Mouse (Mus musculus): ENCODE results near the gene Mtmr14.

Mtmr14 gene

GRCm38 (mm10) chr6:113237542-113238270, at the start of gene Mtmr14:
Gene Mtmr14, plus strand, starts transcription at chr6:113237843.
- peak; percentile 99 to 100 for DNase-seq

GRCm38 (mm10) chr6:113193765-113194460, 43.7 kb upstream of the Mtmr14 start:
- peak; percentile 44 to 56 for DNase-seq

GRCm38 (mm10) chr6:113194517-113194840, 43.2 kb upstream of the Mtmr14 start:
- DNase-seq = no peak

DNA sequence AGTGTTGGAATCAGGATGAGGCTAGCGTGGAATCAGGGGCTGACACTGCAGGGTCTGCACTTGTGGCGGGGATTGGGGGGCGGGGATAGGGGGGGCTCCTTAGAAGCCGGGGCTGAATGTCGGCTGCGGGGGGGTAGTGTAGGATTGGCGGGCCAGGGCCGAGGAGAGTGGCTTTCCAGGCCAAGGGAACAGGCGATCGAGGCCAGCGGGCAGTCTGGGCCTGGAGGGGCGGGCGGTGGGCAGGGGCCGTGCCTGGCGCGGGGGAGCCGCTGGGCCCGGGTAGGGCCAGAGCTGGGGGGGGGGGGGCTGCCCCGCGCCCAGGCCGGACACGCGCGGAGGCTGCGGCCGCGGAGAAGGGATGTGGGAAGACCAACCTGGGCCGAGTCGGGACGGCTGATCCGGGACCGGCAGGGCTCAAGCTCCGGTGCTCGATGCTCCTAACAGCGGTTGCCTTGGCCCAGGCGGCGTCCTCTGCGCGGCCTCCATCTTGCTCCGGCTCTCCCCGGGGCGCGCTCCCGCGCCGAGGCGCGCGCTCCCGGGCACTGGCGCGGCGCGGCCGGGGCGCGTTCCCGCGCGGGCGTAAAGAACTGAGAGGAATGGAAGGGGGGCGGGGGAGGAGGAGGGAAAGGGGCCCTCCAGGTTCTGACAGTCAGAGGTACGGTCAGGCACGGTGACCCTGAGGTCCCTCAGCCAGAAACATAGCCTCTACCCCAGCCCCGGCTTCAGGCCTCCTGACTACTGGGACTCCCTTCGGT, 42.6 kb upstream of the Mtmr14 start, which contains the start of gene Lhfpl4:
TSS of gene Lhfpl4 (minus strand) at position 544 of the 755 bp plus-strand sequence.
- DNase-seq = no peak

DNA sequence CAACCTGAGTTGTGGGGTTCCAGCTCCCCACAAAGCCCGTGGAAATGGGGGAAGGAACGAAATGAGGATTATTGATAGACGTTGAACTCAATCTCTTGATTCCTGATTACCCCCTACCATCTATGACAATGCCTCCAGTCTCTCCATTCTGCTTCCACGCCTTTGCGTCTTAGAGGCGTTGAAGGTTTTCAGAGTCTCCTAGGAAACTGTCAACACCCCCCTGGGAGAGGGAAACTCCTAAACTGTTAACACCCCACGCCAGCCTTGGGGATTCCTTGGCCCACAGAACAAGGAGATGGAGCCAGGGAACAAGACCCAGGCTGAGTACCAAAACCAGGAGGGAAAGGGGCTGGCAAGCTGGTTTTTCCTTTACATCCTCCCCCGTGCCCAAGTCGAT, 42.0 kb upstream of the Mtmr14 start:
- no peak for DNase-seq

DNA sequence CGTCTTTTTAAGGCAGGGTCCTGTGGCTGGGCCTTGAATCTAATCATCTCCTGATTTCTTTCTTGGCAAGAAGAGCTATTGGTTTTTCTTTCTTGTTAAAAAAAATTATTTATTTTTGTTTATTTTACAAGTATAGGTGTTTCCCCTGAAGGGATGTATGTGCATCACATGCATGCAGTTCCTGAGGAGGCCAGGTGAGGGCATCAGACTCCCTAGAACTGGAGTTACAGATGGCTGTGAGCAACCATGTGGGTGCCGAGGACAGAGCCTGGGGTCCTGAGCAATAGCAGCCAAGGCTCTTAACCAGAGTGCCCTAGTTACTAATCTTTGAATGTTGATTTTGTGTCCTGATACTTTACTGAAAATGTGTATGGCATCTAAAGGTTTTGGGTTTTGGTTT, 21.4 kb upstream of the Mtmr14 start:
- DNase-seq = no peak

DNA sequence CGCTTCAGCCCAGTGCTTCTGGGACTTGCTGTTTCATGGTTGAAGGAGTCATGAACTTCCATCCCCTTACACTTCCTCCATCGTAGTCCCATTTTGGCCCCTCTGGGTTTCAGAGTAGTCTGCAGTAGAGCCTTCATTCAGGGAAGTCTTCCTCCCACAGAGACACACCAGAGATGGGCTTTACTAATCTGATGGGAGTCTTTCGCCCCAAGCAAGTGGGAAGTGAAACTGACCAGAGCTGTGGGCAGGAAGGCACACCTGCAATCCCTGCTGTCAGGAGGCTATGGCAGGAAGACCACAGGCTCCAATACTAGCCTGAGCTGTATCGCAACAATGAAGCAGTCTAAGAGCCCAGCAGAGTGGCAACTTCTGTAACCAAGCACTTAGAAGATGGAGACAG, 11.8 kb upstream of the Mtmr14 start:
- DNase-seq = no peak

- DNase-seq = no peak
Measured at GRCm38 (mm10) chr6:113226705-113227104, 10.9 kb upstream of the Mtmr14 start.

- DNase-seq = no peak
Measured at GRCm38 (mm10) chr6:113235141-113235540, 2.5 kb upstream of the Mtmr14 start.

GRCm38 (mm10) chr6:113238442-113238841, 799 bp downstream of the Mtmr14 start:
- DNase-seq = no peak

GRCm38 (mm10) chr6:113242753-113243152, 5.1 kb downstream of the Mtmr14 start:
- no peak for DNase-seq

DNA sequence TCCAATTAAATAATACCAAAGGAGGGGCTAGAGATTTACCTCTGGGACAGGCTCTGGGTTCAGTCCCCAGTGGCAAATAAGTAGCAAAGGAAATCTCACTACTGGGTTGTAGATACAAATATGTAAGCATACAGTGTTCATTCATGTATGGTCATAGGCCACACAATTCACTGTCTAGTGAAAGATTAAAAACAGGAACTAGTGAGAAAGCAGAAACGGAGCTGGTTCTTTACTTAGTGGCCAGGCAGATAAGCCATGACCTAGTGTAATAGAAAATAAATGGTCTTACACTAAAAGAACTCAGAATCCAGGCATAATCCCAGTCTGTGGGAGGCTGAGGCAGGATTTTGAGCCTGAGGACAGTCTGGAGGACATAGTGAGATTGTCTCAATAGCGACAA, 7.9 kb downstream of the Mtmr14 start:
- no peak for DNase-seq

- DNase-seq = no peak
Measured at GRCm38 (mm10) chr6:113250786-113251185, 13.1 kb downstream of the Mtmr14 start.

- DNase-seq = no peak
Measured at GRCm38 (mm10) chr6:113251921-113252320, 14.3 kb downstream of the Mtmr14 start.

- peak; percentile 32 to 54 for DNase-seq
Measured at GRCm38 (mm10) chr6:113254899-113255298, 17.3 kb downstream of the Mtmr14 start.

DNA sequence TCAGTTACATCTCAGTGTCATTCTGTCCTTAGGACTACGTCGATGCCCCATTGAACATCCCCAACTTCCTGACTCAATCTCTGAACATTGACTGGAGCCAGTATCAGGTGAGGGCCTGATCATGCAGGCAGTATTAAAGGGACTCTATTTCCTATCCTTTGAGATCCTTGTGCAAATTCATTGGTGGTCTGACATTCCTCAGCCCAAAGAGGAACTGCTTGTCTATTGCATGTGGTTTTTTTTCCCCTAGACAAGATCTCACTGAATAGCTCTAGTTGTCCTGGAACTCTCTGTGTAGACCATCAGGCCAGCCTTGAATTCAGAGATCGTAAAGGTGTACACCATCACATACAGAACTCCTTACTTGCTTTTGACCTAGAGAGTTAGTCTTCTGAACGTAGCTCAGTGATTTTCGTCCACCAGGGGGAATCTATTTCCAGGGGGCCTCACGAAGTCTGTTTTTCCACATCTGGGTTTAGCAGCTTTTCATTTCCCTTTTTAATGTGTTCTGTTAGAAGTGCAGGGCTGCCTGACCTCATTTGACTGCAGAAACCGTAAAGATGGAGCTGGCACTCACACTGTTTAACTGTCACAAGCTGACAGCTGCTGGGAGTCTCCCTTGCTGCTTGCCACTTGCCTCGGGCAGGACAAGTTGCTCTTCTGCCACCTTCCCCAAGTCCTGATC, 23.7 kb downstream of the Mtmr14 start:
- DNase-seq = no peak

DNA sequence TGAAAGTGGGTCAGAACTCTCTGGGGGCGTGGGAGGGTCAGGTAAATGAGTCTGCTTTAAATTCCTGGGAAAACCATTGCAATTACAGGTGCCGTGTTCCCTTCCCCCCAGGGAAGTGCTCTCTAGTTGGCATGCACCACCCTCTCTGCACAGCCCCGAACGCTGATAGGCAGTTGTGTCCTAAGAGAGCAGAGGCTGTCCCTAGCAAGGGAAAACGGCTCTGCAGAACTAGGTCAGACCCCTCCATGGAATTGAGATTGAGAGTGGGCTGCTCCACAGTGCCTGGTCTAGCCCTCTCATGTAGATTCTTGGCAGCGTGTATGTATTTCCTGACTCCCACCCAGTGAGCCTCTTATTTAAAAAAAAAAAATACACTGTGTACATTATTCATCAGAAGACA, 25.9 kb downstream of the Mtmr14 start:
- DNase-seq = no peak

DNA sequence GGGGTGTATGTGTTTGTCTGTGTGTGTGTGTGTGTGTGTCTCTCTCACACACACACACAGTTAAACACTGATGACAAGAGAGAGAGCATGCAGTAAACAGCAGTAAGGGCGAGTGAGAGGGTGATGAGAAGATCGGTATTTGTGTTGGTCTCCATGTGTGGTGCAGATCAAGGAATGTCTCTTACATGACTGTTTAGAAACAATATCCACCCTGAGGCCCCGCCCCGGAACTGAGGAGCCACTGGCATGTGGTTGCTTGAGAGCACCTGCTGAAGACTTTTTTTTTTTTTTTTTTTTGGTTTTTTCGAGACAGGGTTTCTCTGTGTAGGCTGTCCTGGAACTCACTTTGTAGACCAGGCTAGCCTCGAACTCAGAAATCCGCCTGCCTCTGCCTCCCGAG, 26.8 kb downstream of the Mtmr14 start:
- DNase-seq = no peak

- DNase-seq = no peak
Measured at GRCm38 (mm10) chr6:113266996-113267655, 29.5 kb downstream of the Mtmr14 start.

DNA sequence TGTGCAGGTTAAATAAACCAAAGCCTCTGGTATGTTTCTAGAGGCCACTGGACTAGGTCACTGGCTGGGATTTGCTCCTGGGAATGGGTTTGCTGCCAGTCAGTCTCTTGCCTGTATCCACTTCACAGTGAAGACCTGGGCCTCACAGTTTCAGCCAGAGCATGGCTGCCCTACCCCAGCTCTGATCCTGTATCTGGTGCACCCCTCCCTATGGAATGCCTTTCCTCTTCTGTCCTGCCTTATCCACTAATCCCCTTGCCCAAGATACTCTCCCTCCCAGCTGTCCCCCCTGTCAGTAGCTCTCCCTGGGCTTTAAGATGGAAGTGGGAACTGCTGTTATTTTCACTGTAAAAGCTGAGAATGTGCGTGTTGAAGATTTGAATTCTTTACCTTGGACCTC, 30.3 kb downstream of the Mtmr14 start:
- DNase-seq = no peak

GRCm38 (mm10) chr6:113272365-113272764, 34.7 kb downstream of the Mtmr14 start:
- no peak for DNase-seq

- DNase-seq = peak in 1 of 2 experiments; percentile 9
Measured at GRCm38 (mm10) chr6:113276846-113277245, 39.2 kb downstream of the Mtmr14 start.

- no peak for DNase-seq
Measured at GRCm38 (mm10) chr6:113281676-113282075, 44.0 kb downstream of the Mtmr14 start.
